Mouse (Mus musculus): ENCODE results near the gene Mettl24. TPM values are rescaled to one million over a fixed set of nuclear protein-coding genes. Genes with fewer than 3 reads are reported as not detected.

The Mettl24 gene
- polyA plus RNA-seq, 1 experiment from 2014 or later = 1.9 TPM

DNA sequence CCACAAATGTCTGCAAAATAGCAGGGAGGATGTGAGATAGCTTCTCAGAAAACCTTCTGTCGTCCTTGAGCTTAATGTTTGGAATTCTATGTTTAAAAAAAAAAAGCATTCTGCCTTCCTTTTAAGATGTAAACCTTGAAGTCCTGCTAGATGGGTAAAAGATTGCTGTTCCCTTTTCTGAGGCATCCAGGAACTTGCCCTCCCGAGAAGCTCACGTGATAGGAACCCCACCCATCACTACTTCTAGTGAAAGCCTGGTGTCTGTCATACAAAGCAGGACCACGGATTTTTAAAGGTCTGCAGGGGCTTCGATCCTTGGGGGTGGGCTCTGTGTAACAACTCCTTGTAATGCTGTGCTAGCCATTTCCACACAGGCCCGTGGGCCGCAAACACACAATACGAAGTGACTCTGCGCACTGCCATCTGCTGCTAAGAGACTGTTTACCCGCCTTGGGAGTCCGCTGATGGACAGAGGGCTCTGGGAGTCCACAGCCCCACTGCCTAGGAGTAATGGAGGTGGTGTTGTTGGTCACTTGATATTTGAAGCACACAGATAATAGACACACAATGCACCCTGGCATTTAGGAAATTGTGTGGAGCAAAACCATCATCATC, 43.3 kb downstream of the Mettl24 start:
- Histone ChIP-seq H3K27me3 (ENCODE audit: control insufficient read depth, insufficient read depth, low read length) (no peaks in the 10 kb centered on the region), H3K9me3 (ENCODE audit: control insufficient read depth, low read length) (no peaks in the 10 kb centered on the region), H3K4me3 (ENCODE audit: low read depth, low read length) (no peak overlapping the region), H3K36me3 (ENCODE audit: control insufficient read depth, insufficient read depth, low read length) (no peaks in the 10 kb centered on the region), H3K4me1 (replicated peaks; ENCODE audit: control insufficient read depth, insufficient read depth) (no peaks in the 10 kb centered on the region), H3K27ac (replicated peaks) (no peak overlapping the region), H3K9ac (ENCODE audit: low read length) (no peak overlapping the region), H3K4me2 (replicated peaks; ENCODE audit: low read depth) (no peak overlapping the region)
- TF ChIP-seq CTCF (IDR thresholded peaks at IDR 0.05; ENCODE audit: low read depth) (no peak), EP300 (optimal IDR thresholded peaks at IDR 0.05) (no peak)
- 51% methylated on average over 11 of the region's 11 CpGs for WGBS
- no peak for DNase-seq (ENCODE audit: low spot score)
- no peak for ATAC-seq (ENCODE audit: low FRiP score, low TSS enrichment)

DNA sequence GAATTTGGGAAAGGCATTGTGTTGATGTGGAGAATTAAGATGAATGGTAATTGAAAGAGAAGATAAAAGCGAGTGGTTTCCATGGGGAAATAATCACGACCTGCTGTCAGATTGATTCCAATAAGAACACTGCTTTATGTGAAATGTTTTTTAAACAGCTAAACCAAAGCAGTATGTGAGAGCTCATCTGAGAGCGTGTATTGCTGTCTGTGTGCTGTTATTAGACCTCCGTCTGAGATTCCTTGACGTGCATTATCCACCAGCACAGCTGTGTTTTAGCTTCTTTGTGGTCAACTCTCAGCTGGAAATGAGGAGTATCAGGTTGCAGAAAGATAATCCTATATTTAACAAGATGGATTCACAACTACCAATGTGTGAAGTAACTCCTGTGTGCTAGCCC, 43.9 kb downstream of the Mettl24 start:
- no peak overlapping the region for H3K4me2 ChIP-seq (replicated peaks; ENCODE audit: low read depth)
- H3K27ac ChIP-seq (replicated peaks) = no peak overlapping the region
- TF ChIP-seq CTCF (IDR thresholded peaks at IDR 0.05; ENCODE audit: low read depth) = no peak
- no peak for TF ChIP-seq EP300 (optimal IDR thresholded peaks at IDR 0.05)
- H3K9me3 ChIP-seq (ENCODE audit: control insufficient read depth, low read length) = no peaks in the 10 kb centered on the region
- H3K4me3 ChIP-seq (ENCODE audit: low read depth, low read length) = no peak overlapping the region
- H3K36me3 ChIP-seq (ENCODE audit: control insufficient read depth, insufficient read depth, low read length) = no peaks in the 10 kb centered on the region
- 53% methylated on average over 5 of the region's 5 CpGs for WGBS
- ATAC-seq (ENCODE audit: low FRiP score, low TSS enrichment) (no peak), DNase-seq (ENCODE audit: low spot score) (no peak)
- no peaks in the 10 kb centered on the region for H3K27me3 ChIP-seq (ENCODE audit: control insufficient read depth, insufficient read depth, low read length)
- no peaks in the 10 kb centered on the region for H3K4me1 ChIP-seq (replicated peaks; ENCODE audit: control insufficient read depth, insufficient read depth)
- no peak overlapping the region for H3K9ac ChIP-seq (ENCODE audit: low read length)

DNA sequence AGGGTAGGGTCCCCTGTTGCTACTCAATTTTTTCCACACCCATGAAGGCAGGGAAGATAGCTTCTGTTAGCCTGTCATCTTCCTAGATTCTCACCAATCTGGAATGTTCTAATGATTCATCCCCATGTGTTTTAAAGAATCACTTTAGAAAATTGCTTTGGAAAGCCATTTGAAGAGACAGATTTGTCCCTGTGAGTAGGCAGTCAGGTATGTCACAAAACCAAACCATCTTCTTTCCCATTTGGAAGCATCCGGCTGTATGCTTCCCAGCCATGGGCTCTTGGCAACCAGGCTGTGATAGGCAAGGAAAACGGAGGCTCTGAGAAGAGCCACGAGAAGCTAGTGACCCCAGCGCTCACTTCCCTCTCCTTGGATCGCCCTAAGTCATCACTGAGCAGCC, 47.1 kb downstream of the Mettl24 start:
- H3K9ac ChIP-seq (ENCODE audit: low read length) = no peak overlapping the region
- H3K4me2 ChIP-seq (replicated peaks; ENCODE audit: low read depth) = no peak overlapping the region
- H3K9me3 ChIP-seq (ENCODE audit: control insufficient read depth, low read length) = no peaks in the 10 kb centered on the region
- no peaks in the 10 kb centered on the region for H3K27me3 ChIP-seq (ENCODE audit: control insufficient read depth, insufficient read depth, low read length)
- TF ChIP-seq CTCF (IDR thresholded peaks at IDR 0.05; ENCODE audit: low read depth) (no peak), EP300 (optimal IDR thresholded peaks at IDR 0.05) (no peak)
- H3K4me3 ChIP-seq (ENCODE audit: low read depth, low read length) = no peak overlapping the region
- WGBS = 81% methylated on average over 5 of the region's 5 CpGs
- H3K4me1 ChIP-seq (replicated peaks; ENCODE audit: control insufficient read depth, insufficient read depth) = no peaks in the 10 kb centered on the region
- no peak for DNase-seq (ENCODE audit: low spot score)
- H3K27ac ChIP-seq (replicated peaks) = no peak overlapping the region
- H3K36me3 ChIP-seq (ENCODE audit: control insufficient read depth, insufficient read depth, low read length) = no peaks in the 10 kb centered on the region
- no peak for ATAC-seq (ENCODE audit: low FRiP score, low TSS enrichment)

DNA sequence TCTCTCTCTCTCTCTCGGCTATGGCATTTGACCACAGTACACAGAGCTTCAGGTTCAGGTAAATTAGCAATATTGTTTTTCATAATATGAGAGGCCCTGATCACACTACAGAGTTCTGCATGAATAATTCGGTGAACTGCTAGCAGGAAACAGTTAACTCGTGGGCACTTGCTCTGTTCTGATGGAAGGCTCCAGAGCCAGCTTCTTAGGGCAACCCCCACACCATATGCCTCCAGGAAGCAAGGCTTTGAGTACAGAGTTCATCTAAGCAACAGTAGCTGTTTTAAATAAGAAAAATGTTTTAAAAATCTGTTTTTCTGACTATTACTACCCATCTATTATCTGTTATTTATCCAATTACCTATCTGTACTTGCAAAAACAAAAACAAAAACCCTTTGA, 50.2 kb downstream of the Mettl24 start:
- no peak overlapping the region for H3K4me3 ChIP-seq (ENCODE audit: low read depth, low read length)
- WGBS = 65% methylated on average over 3 of the region's 3 CpGs
- ATAC-seq (ENCODE audit: low FRiP score, low TSS enrichment) (no peak), DNase-seq (ENCODE audit: low spot score) (no peak)
- H3K4me2 ChIP-seq (replicated peaks; ENCODE audit: low read depth) = no peak overlapping the region
- no peak for TF ChIP-seq EP300 (optimal IDR thresholded peaks at IDR 0.05)
- TF ChIP-seq CTCF (IDR thresholded peaks at IDR 0.05; ENCODE audit: low read depth) = no peak
- H3K27ac ChIP-seq (replicated peaks) = no peak overlapping the region
- no peaks in the 10 kb centered on the region for H3K36me3 ChIP-seq (ENCODE audit: control insufficient read depth, insufficient read depth, low read length)
- H3K4me1 ChIP-seq (replicated peaks; ENCODE audit: control insufficient read depth, insufficient read depth) = no peaks in the 10 kb centered on the region
- no peak overlapping the region for H3K9ac ChIP-seq (ENCODE audit: low read length)
- no peaks in the 10 kb centered on the region for H3K9me3 ChIP-seq (ENCODE audit: control insufficient read depth, low read length)
- H3K27me3 ChIP-seq (ENCODE audit: control insufficient read depth, insufficient read depth, low read length) = no peaks in the 10 kb centered on the region

DNA sequence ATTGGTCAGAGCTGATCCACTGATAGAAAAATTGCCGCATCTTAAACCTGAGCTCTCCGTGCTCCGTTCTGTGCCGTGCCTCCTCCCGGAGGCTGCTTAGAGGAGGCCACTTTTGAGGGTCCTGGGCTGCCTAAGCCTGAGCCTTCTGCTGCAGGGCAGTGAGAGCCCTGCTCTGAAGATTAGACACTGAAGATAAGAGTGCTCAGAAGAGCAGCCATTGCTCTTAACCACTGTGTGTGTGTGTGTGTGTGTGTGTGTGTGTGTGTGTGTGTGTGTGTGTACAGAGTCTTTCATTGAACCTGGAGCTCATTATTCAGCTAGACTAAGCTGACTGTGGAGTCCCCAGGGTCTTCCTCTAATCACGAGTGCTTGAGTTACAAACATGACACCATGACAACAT, 53.1 kb downstream of the Mettl24 start:
- ATAC-seq (ENCODE audit: low FRiP score, low TSS enrichment) (no peak), DNase-seq (ENCODE audit: low spot score) (no peak)
- TF ChIP-seq EP300 (optimal IDR thresholded peaks at IDR 0.05) (no peak), CTCF (IDR thresholded peaks at IDR 0.05; ENCODE audit: low read depth) (no peak)
- H3K27ac ChIP-seq (replicated peaks) = no peak overlapping the region
- H3K9ac ChIP-seq (ENCODE audit: low read length) = no peak overlapping the region
- no peaks in the 10 kb centered on the region for H3K27me3 ChIP-seq (ENCODE audit: control insufficient read depth, insufficient read depth, low read length)
- no peak overlapping the region for H3K4me2 ChIP-seq (replicated peaks; ENCODE audit: low read depth)
- no peak overlapping the region for H3K4me3 ChIP-seq (ENCODE audit: low read depth, low read length)
- WGBS = 85% methylated on average over 6 of the region's 6 CpGs
- no peaks in the 10 kb centered on the region for H3K9me3 ChIP-seq (ENCODE audit: control insufficient read depth, low read length)
- no peaks in the 10 kb centered on the region for H3K36me3 ChIP-seq (ENCODE audit: control insufficient read depth, insufficient read depth, low read length)
- no peaks in the 10 kb centered on the region for H3K4me1 ChIP-seq (replicated peaks; ENCODE audit: control insufficient read depth, insufficient read depth)

DNA sequence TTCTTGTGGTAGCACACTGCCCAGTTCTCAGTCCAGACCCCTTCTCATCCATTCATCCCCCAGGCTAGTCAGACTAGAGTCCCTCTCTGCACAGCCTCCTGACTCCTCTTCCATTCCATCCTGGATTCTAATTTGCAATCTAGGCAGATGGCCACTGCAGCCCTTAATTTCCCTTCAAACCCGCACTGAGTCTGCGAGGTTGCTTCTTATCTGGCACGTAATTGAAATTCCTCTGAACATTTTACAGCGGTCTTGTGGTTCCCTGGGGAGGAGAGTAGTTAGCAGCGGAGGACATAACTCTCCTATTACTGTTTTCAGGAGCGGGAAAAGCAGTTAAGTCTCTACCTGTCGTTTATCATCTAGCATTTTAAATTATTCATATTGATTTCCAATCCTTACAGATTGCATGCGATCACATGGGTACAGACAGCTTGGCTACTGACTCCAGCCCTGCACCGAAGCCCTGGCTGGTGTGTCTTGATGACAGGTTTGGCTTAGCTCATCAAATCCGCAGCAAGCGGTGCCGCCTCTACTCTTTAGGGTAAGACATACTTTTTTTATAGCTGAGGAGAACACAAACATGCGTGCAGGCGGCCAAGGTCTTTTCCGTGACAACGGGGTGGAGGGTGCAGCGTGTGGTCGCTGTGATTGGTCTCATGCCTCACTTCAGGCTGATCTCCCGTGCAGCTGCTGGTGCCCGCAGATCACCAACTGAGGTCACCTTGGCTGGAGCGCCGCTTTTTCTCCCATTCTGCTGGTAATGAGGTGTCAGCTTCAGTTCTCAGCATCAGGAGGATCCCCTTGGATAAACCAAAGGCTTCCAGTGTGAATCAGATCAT, 54.4 kb downstream of the Mettl24 start:
- H3K4me3 ChIP-seq (ENCODE audit: low read depth, low read length) = no peak overlapping the region
- 63% methylated on average over 22 of the region's 22 CpGs for WGBS
- no peak overlapping the region for H3K27ac ChIP-seq (replicated peaks)
- no peaks in the 10 kb centered on the region for H3K4me1 ChIP-seq (replicated peaks; ENCODE audit: control insufficient read depth, insufficient read depth)
- H3K27me3 ChIP-seq (ENCODE audit: control insufficient read depth, insufficient read depth, low read length) = no peaks in the 10 kb centered on the region
- no peaks in the 10 kb centered on the region for H3K36me3 ChIP-seq (ENCODE audit: control insufficient read depth, insufficient read depth, low read length)
- DNase-seq (ENCODE audit: low spot score) (no peak), ATAC-seq (ENCODE audit: low FRiP score, low TSS enrichment) (no peak)
- H3K9me3 ChIP-seq (ENCODE audit: control insufficient read depth, low read length) = no peaks in the 10 kb centered on the region
- no peak overlapping the region for H3K9ac ChIP-seq (ENCODE audit: low read length)
- TF ChIP-seq CTCF (IDR thresholded peaks at IDR 0.05; ENCODE audit: low read depth) (no peak), EP300 (optimal IDR thresholded peaks at IDR 0.05) (no peak)
- no peak overlapping the region for H3K4me2 ChIP-seq (replicated peaks; ENCODE audit: low read depth)
